Mouse (Mus musculus): ENCODE measurements at regions not wholly inside any gene's neighbourhood (a gene's known extent, or its start where the extent isn't known, plus 50 kb on each side); places are given as distances from the start of the nearest gene placed in this dataset.
A peak's percentile ranks its signal among the peaks of the same experiment; 100 is the strongest.
"Not testable (repeated sequence)": the region's sequence is repeated elsewhere in the genome, so short reads cannot be mapped to it uniquely, and the experiment has no call there.

- intact Hi-C loops (cut with DNase I; ENCODE audit: low total_unique reads): no loop called here
- no peak for DNase-seq
Observed at GRCm38 (mm10) chrX:166809165-166809564, 223.6 kb upstream of the Egfl6 start.

- intact Hi-C loops (cut with DNase I; ENCODE audit: low total_unique reads): no loop called here
- no peak for DNase-seq
Observed at GRCm38 (mm10) chrX:166808207-166808606, 222.7 kb upstream of the Egfl6 start.

GRCm38 (mm10) chrX:166805957-166806356 is 220.4 kb upstream of the Egfl6 start:
- intact Hi-C loops (cut with DNase I; ENCODE audit: low total_unique reads): no loop called here
- DNase-seq: no peak

- intact Hi-C loops (cut with DNase I; ENCODE audit: low total_unique reads): no loop called here
- no peak for DNase-seq
Observed at GRCm38 (mm10) chrX:166805480-166805879, 220.0 kb upstream of the Egfl6 start.

- DNase-seq: peak; percentile 31
- intact Hi-C loops (cut with DNase I; ENCODE audit: low total_unique reads): no loop called here
Observed at GRCm38 (mm10) chrX:166803246-166803645, 217.7 kb upstream of the Egfl6 start.

- intact Hi-C loops (cut with DNase I; ENCODE audit: low total_unique reads): no loop called here
- no peak for DNase-seq
Observed at GRCm38 (mm10) chrX:166801017-166801416, 215.5 kb upstream of the Egfl6 start.

GRCm38 (mm10) chrX:166795651-166796050 is 210.1 kb upstream of the Egfl6 start:
- intact Hi-C loops (cut with DNase I; ENCODE audit: low total_unique reads): no loop called here
- DNase-seq: no peak

- intact Hi-C loops (cut with DNase I; ENCODE audit: low total_unique reads): no loop called here
- no peak for DNase-seq
Observed at GRCm38 (mm10) chrX:166789031-166789430, 203.5 kb upstream of the Egfl6 start.

GRCm38 (mm10) chrX:166787137-166787536 is 201.6 kb upstream of the Egfl6 start:
- DNase-seq; intact Hi-C loops (cut with DNase I; ENCODE audit: low total_unique reads): not testable (repeated sequence)

GRCm38 (mm10) chrX:166785615-166786014 is 200.1 kb upstream of the Egfl6 start:
- DNase-seq: no peak
- intact Hi-C loops (cut with DNase I; ENCODE audit: low total_unique reads): no loop called here

- intact Hi-C loops (cut with DNase I; ENCODE audit: low total_unique reads): no loop called here
- DNase-seq: no peak
Observed at GRCm38 (mm10) chrX:166783377-166783776, 197.9 kb upstream of the Egfl6 start.

GRCm38 (mm10) chrX:166779334-166780092 is 194.0 kb upstream of the Egfl6 start:
- no peak for DNase-seq
- intact Hi-C loops (cut with DNase I; ENCODE audit: low total_unique reads): no loop called here

- no peak for DNase-seq
- intact Hi-C loops (cut with DNase I; ENCODE audit: low total_unique reads): no loop called here
Observed at GRCm38 (mm10) chrX:166773408-166773854, 187.9 kb upstream of the Egfl6 start.

GRCm38 (mm10) chrX:166766991-166767390 is 181.5 kb upstream of the Egfl6 start:
- no peak for DNase-seq
- intact Hi-C loops (cut with DNase I; ENCODE audit: low total_unique reads): no loop called here

- intact Hi-C loops (cut with DNase I; ENCODE audit: low total_unique reads): no loop called here
- no peak for DNase-seq
Observed at GRCm38 (mm10) chrX:166765647-166766046, 180.1 kb upstream of the Egfl6 start.

GRCm38 (mm10) chrX:166762098-166762497 is 176.6 kb upstream of the Egfl6 start:
- intact Hi-C loops (cut with DNase I; ENCODE audit: low total_unique reads): no loop called here
- no peak for DNase-seq

- intact Hi-C loops (cut with DNase I; ENCODE audit: low total_unique reads): no loop called here
- DNase-seq: no peak
Observed at GRCm38 (mm10) chrX:166757152-166757551, 171.6 kb upstream of the Egfl6 start.

GRCm38 (mm10) chrX:166754967-166755654 is 169.6 kb upstream of the Egfl6 start:
- intact Hi-C loops (cut with DNase I; ENCODE audit: low total_unique reads): no loop called here
- DNase-seq: no peak

- intact Hi-C loops (cut with DNase I; ENCODE audit: low total_unique reads): no loop called here
- no peak for DNase-seq
Observed at GRCm38 (mm10) chrX:166749055-166749679, 163.6 kb upstream of the Egfl6 start.

GRCm38 (mm10) chrX:166731354-166731753 is 145.8 kb upstream of the Egfl6 start:
- no peak for DNase-seq
- intact Hi-C loops (cut with DNase I; ENCODE audit: low total_unique reads): no loop called here

- DNase-seq: no peak
- intact Hi-C loops (cut with DNase I; ENCODE audit: low total_unique reads): no loop called here
Observed at GRCm38 (mm10) chrX:166728622-166728928, 143.1 kb upstream of the Egfl6 start.

Data from gastrocnemius, postnatal 14 days (tissue).